Mouse (Mus musculus): ENCODE results near the gene Sgsm1. TPM values are rescaled to one million over a fixed set of nuclear protein-coding genes. Genes with fewer than 3 reads are reported as not detected.

The Sgsm1 gene
- polyA plus RNA-seq, 1 experiment from 2014 or later, result 1.2 TPM

DNA sequence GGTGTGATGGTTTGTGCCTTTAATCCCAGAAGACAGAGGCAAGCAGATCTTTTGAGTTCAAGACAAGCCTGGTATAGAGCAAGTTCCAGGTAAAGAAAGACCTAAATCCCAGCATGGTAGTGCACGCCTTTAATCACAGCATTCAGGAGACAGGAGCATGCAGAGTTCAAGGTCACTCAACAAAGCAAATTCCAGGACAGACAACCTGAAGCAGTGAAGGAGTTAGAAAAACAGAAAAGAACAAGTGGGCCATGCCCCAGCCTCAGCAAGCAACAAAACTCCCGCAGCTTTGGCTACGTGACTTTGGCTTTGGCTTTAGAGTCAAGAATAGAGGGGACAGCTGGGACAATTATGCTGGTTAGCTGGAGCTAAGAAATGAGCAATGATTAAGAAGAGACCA lies 19.6 kb upstream of the Sgsm1 start:
- Histone ChIP-seq H3K27me3 (replicated peaks; ENCODE audit: insufficient read depth, low read length) (peaks cover 11% of the 10 kb centered on the region; the same call in 1 of the 2 replicates), H3K9me3 (ENCODE audit: low read length) (0 out of 2 replicates have a peak, but pooled peaks cover 2% of the 10 kb centered on the region), H3K9ac (replicated peaks; ENCODE audit: low read depth) (no peak overlapping the region), H3K4me3 (ENCODE audit: low read depth, low read length) (no peak overlapping the region), H3K36me3 (ENCODE audit: insufficient read depth, low read length) (no peaks in the 10 kb centered on the region), H3K4me2 (replicated peaks; ENCODE audit: low read depth, low read length) (no peak overlapping the region), H3K27ac (ENCODE audit: low read length) (no peak overlapping the region), H3K4me1 (ENCODE audit: insufficient read depth, low read depth, low read length) (no peaks in the 10 kb centered on the region)
- 74% methylated on average over 3 of the region's 3 CpGs for WGBS
- TF ChIP-seq EP300 (IDR thresholded peaks at IDR 0.05), result no peak
- no peak for TF ChIP-seq CTCF (IDR thresholded peaks at IDR 0.05)
- DNase-seq (ENCODE audit: low spot score) (no peak), ATAC-seq (no peak)

DNA sequence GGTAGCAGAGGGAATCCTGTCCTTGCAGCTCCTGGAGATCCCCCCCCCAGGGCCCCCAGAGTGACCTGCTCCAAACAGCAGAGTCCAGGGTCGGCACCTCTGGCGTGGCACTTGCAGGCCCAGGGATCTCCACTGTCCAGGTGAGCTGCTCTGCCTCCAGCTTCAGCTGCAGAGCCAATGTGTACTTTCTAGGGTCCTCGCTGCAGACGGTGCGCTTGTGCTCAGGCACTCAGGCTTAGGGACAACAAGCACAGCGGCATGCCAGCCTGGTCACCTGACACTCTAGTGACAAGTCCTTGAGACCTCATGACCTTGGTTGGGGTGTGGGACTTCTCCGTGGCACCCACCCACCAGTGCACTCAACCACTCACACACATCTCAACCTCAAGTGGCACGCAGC lies 18.9 kb upstream of the Sgsm1 start:
- Histone ChIP-seq H3K9ac (replicated peaks; ENCODE audit: low read depth) (no peak overlapping the region), H3K9me3 (ENCODE audit: low read length) (0 out of 2 replicates have a peak, but pooled peaks cover 2% of the 10 kb centered on the region), H3K4me1 (ENCODE audit: insufficient read depth, low read depth, low read length) (no peaks in the 10 kb centered on the region), H3K27me3 (replicated peaks; ENCODE audit: insufficient read depth, low read length) (peaks cover 10% of the 10 kb centered on the region; the same call in 1 of the 2 replicates), H3K27ac (ENCODE audit: low read length) (no peak overlapping the region), H3K4me2 (replicated peaks; ENCODE audit: low read depth, low read length) (no peak overlapping the region), H3K36me3 (ENCODE audit: insufficient read depth, low read length) (no peaks in the 10 kb centered on the region), H3K4me3 (ENCODE audit: low read depth, low read length) (no peak overlapping the region)
- DNase-seq (ENCODE audit: low spot score) (no peak), ATAC-seq (no peak)
- TF ChIP-seq EP300 (IDR thresholded peaks at IDR 0.05), result no peak
- TF ChIP-seq CTCF (IDR thresholded peaks at IDR 0.05), result no peak
- 69% methylated on average over 8 of the region's 8 CpGs for WGBS

DNA sequence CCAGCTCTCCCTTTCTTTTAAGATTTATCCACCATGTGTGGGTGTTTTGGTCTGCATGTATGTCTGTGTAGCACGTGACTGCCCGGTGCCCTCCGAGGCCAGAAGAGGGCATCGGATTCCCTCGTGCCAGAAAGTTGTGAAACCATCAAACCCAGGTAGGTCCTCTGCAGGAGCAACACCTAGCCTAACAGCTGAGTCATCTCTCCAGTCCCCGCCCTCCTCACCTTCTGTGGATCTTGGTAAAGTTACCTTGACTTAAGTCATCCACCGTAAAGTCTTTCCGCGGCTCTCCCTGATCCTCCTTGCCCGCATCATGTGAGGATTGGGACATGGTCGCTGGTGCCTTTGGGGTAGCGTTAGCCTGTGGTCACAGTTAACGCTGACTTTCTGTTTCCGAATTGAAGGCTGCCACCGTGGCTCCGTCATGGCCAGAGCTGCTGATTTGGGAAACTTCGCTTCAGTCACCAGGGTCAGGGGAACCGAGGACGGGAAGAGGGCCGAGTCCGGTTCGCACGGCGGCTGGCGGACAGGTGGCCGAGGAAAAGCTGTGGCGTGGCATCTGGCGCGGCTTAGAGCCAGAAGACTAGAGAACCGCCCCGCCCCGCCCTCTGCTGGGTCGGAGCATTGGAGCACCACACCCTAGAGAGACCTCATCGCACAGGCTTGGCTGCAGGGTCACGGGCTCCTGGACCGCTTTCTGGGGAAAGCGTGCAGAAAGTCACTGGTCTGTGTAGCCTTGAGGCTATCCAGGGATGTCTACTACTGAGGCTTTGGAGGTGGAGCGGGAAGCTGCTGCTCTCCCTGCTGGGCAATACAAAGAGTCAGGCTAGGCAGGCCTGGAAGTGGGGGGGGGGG lies 13.4 kb upstream of the Sgsm1 start:
- TF ChIP-seq CTCF (IDR thresholded peaks at IDR 0.05) (no peak; the same call in 1 of the 2 replicates), EP300 (IDR thresholded peaks at IDR 0.05) (no peak)
- WGBS, result 4% methylated on average over 38 of the region's 38 CpGs

DNA sequence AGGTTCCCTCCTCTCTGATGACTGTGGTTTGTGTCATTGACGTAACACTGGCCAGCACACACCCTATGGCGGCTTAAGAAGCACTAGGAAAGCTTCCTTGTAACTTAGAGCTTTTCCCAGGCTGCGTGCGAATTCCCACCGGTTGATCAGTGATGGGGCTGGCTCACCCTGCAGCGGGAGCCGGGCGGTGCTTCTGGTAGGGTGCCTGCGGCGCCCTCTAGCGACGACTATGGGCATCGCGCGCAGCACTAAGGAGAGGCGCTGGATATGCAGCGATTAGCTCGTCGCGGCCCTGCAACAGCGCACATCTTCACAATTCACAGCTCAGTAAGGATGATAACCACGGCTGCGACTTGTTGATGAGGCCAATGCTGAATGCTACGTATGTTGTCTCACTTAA lies 3.4 kb upstream of the Sgsm1 start:
- Histone ChIP-seq H3K9me3 (ENCODE audit: low read length) (no peaks in the 10 kb centered on the region), H3K4me3 (ENCODE audit: low read depth, low read length) (no peak overlapping the region), H3K4me1 (ENCODE audit: insufficient read depth, low read depth, low read length) (no peaks in the 10 kb centered on the region), H3K27me3 (replicated peaks; ENCODE audit: insufficient read depth, low read length) (peaks cover 4% of the 10 kb centered on the region; the same call in 1 of the 2 replicates), H3K27ac (ENCODE audit: low read length) (no peak overlapping the region), H3K9ac (replicated peaks; ENCODE audit: low read depth) (no peak overlapping the region), H3K4me2 (replicated peaks; ENCODE audit: low read depth, low read length) (no peak overlapping the region), H3K36me3 (ENCODE audit: insufficient read depth, low read length) (no peaks in the 10 kb centered on the region)
- TF ChIP-seq EP300 (IDR thresholded peaks at IDR 0.05), result no peak
- TF ChIP-seq CTCF (IDR thresholded peaks at IDR 0.05), result peak; percentile 86
- peak; percentile 70 for DNase-seq (ENCODE audit: low spot score)
- WGBS, result 1% methylated on average over 24 of the region's 24 CpGs
- peak; percentile 40; the same call in 1 of the 2 replicates for ATAC-seq

More for the DNA sequence above, 13.4 kb upstream of the Sgsm1 start:
- Histone ChIP-seq H3K4me3 (ENCODE audit: low read depth, low read length) (peak overlapping the region; percentile 32), H3K36me3 (ENCODE audit: insufficient read depth, low read length) (no peaks in the 10 kb centered on the region), H3K27ac (ENCODE audit: low read length) (no peak overlapping the region), H3K4me1 (ENCODE audit: insufficient read depth, low read depth, low read length) (no peaks in the 10 kb centered on the region), H3K9ac (replicated peaks; ENCODE audit: low read depth) (no peak overlapping the region), H3K4me2 (replicated peaks; ENCODE audit: low read depth, low read length) (peak overlapping the region; percentile 53), H3K27me3 (replicated peaks; ENCODE audit: insufficient read depth, low read length) (0 out of 2 replicates have a peak, but pooled peaks cover 3% of the 10 kb centered on the region), H3K9me3 (ENCODE audit: low read length) (0 out of 2 replicates have a peak, but pooled peaks cover 2% of the 10 kb centered on the region)
- ATAC-seq, result peak; percentile 54; the same call in 1 of the 2 replicates
- DNase-seq (ENCODE audit: low spot score), result peak; percentile 37

DNA sequence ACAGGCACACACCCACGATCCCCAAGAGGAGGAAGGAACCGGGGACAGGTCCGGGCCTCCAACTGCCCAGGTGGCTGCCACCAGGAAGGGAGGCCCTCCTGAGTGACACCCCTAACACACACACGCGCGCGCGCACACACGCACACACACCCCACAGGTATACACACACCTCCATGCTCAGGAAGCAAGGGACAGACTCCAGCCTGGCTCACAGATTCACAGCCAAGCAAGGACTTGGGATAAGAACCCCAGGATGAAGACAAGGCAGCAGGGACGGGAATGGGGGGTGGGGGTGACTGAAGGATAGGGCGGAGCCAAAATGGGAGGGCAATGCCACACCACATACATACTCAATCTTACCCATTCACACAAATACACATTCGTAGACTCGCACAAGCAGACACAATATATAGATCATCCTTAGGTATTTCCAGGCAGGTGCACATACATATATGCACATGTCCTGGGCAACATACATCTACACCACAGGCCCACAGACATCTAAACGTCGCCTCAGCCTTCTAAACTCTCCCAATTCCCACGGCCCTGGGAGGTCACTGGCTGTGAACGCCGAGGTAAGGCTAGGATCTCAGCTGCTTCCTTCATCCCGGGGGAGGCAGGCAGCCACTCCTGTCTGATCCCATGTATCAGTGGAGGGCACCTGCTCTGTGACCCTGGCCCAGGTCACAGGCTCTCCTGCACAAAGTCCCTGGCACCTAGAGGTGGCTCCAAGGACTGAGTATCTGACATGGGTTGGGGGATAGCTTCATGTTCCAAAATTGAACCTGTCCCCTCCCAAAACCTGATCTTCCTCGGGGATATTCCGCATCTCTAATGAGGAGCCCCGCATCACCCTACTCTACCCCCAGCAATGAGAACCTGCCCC lies 852 bp downstream of the Sgsm1 start:
- H3K9ac ChIP-seq (replicated peaks; ENCODE audit: low read depth), result no peak overlapping the region
- WGBS, result 57% methylated on average over 22 of the region's 22 CpGs
- peaks cover 6% of the 10 kb centered on the region; the same call in 1 of the 2 replicates for H3K27me3 ChIP-seq (replicated peaks; ENCODE audit: insufficient read depth, low read length)
- H3K4me3 ChIP-seq (ENCODE audit: low read depth, low read length), result peak overlapping the region; percentile 39
- peak overlapping the region; percentile 70 for H3K4me2 ChIP-seq (replicated peaks; ENCODE audit: low read depth, low read length)
- DNase-seq (ENCODE audit: low spot score) (no peak), ATAC-seq (no peak)
- no peak overlapping the region for H3K27ac ChIP-seq (ENCODE audit: low read length)
- H3K4me1 ChIP-seq (ENCODE audit: insufficient read depth, low read depth, low read length), result 0 out of 2 replicates have a peak, but pooled peaks cover 4% of the 10 kb centered on the region
- H3K36me3 ChIP-seq (ENCODE audit: insufficient read depth, low read length), result no peaks in the 10 kb centered on the region
- H3K9me3 ChIP-seq (ENCODE audit: low read length), result no peaks in the 10 kb centered on the region
- no peak for TF ChIP-seq CTCF (IDR thresholded peaks at IDR 0.05)
- no peak for TF ChIP-seq EP300 (IDR thresholded peaks at IDR 0.05)
